Mouse (Mus musculus) monocyte, adult 2 months (primary cell): ENCODE measurements around the gene Hoxc11.

Source experiments
- DNase-seq, 2 experiments: peaks; one replicate each; pipeline ENCODE4 v3.0.0; 2022; ENCODE audit warnings: low spot score in 2 of 2, low read depth in 1 of 2

Gene Hoxc11

DNA sequence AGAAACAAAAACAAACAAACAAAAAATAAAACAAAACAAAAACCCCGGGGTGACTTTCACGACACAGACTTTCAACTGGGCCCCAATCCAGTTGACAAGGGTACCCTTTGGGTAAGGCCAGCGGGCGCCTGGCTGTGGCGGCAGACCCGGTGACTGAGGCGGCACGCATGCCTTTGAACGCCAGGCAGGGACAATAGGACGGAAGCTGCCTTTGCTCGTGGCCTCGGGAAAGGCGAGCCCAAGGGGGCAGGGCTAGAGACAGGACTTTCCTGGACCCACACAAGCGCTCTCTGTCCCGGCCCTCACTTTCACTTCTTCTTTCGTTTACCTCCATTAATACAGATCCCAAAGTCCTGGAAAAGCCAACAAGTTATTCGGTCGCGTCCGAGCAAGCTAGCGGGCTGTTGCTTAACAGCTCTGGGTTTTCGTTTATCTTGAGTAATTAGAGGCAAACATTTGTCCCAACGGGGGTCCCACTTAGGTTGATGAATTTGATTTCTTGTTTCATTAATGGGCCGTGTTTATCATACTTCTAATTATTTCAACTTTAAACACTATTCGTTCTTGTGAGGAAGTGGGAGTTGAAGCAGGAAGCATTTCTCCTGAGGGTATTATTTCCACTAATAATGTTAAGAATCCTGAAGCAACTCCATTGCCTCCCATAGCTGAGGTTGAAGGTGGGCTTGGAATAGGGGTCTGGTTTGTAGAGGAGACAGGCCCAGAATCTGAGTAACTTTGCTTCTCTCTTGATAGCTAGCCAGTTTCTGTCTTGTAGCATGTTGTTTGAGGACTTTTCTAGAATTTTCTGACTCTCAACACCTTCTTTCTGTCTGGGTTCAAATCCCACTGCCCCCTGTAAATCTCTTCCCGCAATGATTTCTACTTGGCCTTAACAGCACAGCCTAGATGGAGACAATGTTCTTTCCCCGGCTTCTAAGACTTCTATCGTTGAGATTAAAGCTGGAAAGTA is 9.7 kb downstream of the Hoxc11 start:
- no peak for DNase-seq

DNA sequence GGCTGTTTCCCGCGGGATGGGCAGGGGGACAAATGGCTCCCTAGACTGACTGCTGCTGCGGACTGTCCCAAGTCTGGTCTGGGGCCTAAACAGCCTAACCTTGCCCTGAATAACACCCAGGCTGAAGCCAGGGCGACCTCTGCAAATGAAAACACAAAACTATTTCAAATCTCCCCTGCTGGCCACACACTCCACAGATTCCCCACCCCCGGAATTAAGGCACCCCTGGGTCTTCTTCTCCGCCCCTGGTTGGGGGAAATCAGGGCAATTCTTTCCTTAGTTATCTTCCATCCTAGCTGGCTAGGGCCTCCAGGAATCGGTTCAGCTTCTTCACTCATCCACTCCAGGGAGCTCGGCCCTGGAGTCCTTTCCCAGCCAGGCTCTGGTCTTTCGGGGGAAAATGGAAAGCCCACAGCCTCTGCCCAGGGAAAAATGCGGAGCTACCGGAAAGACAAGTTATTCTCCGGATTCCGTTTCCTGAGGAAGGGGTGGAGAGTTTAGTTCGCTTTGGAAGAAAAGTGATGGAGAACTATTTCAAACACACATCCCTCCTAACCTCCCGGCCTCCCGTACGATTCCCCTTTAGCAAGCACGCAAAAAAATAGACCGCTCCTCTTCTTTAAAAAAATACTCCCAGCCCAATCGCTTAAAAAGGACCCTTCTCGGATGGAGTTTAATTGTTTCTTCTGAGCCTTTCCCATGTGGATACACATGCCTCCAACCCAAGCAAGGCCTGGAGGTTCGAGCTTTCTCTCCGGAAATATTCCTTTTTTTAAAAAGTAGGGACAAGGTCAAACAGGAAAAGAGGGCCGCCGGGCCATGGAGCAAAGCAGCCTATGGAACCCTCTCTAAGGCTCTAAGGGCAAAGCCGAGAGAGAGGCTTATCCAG is 11.0 kb downstream of the Hoxc11 start:
- no peak for DNase-seq

DNA sequence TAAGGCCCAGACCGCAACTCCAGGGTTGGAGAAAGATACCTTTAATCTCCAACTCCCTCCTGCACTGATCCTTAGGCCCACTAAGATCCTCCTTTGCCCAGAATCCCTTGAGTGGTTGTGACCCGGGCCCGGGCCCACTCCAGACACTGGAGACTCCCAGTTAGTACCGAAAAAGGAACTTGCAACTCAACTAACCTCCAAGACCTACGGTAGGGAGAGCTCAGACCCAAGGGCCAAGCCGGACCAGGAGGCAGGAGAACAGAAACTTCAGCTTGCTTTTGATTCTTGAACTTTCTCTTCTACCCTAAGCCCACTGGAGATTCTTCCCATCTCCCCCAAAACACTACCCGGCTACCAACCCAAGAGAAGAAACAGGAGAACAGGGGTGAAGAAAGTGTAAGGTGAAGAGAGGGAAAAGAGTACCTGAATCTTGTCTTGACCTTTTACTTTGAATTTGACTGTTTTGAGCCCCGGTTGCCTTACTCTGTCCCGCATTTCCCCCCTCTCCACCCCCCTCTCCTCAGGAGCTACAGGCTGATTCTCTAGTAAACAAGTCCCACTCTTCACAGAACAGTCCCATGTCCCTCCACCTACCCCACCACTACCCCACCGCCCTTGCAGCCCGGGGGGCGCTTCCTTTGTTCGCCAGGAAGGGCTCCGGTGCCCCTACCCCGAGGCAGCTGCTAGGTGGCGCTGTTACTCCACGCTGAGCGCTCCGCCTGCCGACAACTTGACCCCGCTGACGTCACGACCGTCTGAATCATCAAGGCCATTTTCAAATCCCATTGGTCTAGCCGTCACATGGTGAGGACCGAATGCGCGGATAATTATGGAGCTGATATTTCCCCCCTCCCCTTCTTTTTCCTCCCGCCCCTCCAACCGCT is 11.9 kb downstream of the Hoxc11 start:
- DNase-seq = peak; percentile 39 to 57

DNA sequence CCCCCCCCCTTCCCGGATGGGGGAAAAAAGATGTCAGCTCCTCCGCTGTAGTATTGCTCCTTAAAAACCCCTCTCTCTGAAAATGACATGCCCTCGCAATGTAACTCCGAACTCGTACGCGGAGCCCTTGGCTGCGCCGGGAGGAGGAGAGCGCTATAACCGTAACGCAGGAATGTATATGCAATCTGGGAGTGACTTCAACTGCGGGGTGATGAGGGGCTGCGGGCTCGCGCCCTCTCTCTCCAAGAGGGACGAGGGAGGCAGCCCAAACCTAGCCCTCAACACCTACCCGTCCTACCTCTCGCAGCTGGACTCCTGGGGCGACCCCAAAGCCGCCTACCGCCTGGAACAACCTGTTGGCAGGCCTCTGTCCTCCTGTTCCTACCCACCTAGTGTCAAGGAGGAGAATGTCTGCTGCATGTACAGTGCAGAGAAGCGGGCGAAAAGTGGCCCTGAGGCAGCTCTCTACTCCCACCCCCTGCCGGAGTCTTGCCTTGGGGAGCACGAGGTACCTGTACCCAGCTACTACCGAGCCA is 12.6 kb downstream of the Hoxc11 start, which contains the start of gene Hoxc10:
TSS of gene Hoxc10 (plus strand) at position 21 of the 536 bp plus-strand sequence.
- no peak for DNase-seq

DNA sequence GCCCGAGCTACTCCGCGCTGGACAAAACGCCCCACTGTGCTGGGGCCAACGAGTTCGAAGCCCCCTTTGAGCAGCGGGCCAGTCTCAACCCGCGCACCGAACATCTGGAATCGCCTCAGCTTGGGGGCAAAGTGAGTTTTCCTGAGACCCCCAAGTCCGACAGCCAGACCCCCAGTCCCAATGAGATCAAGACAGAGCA is 13.0 kb downstream of the Hoxc11 start, which contains the start of gene Hoxc5:
TSS of gene Hoxc5 (plus strand) at position 132 of the 199 bp plus-strand sequence.
- no peak for DNase-seq

DNA sequence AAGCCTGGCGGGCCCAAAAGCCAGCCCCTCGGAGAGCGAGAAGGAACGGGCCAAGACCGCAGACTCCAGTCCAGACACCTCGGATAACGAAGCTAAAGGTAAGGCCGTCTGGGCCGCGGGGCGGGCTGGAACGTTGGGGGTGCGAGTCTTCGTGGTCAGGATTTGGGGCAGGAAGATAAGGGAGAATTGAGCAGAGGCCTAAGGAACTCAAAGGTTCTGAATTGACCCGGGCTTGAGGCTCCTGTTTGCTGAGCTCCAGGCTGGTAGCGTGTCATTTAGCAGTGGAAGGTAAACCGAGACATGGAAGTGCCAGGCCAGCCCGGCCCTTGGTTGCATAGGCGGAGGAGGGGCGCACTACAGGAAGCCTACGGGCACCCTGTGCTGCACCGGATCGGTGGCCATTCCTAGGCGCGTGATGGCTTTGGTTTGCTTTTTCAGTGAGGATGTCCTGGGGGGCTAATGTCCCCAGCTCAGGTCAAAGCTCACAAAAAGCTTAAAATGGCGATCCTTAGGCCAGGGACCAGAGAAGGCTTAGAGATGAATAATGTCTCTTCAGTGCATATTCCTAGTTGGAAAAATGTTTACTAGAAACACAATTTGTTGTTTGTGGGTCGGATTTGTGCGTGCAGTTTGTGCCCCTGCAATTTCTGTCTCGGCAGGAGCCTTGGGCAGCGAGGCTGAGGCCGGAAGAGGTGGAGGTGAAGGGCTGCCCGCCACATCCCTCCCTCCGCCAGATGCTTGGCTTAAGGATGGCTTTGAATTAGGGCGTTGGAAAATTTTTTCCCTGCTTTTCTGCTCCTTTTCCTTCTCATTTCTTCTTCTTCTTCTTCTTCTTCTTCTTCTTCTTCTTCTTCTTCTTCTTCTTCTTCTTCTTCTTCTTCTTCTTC is 13.5 kb downstream of the Hoxc11 start:
- DNase-seq = no peak

DNA sequence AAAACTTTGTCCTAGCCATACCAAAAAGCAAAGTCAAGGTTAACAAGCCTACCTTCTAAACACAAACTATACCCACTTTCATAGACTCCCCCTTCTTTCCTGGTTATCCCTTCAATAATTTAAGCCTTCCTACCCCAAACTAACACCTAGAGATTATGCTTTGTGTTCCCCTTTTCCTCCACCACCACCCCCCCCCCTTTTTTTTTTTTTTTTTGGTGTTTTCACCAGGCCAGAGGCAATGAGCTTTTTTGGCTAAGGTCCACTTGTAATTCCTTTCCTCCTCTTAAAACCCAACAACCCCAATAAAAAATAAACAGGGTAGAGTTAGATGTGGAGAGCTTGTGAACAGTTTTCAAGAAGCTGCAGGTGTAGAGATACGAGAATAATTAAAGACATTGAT is 15.1 kb downstream of the Hoxc11 start:
- DNase-seq = no peak

DNA sequence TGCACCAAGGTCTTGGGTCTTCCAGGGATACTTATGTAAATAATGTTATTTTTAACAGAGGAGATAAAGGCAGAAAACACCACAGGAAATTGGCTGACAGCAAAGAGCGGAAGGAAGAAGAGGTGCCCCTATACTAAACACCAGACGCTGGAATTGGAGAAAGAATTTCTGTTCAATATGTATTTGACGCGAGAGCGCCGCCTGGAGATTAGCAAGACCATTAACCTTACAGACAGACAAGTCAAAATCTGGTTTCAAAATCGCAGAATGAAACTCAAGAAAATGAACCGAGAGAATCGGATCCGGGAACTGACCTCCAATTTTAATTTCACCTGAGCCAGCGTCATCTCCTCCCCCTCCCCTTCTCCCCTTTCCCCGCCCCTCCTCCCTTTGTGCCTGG is 16.5 kb downstream of the Hoxc11 start:
- no peak for DNase-seq

DNA sequence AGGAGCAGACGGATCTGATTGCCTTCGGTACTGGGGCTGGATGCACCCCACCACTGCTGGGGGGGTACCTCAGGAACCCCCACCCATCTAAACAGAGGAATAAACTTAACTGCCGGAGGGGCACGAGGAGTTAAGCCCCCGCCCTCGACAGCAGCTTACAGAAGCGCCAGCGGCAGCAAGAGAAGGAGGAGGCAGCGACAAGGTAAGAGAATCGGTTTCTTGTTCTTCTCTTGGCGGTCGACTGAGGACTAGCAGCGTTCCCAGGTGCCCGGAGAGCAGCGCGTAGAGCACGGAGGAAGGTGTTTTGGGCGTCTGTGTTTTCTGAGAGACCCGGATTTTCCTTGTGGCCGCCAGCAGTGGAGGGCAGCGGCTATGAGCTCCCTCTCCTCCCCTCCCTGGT is 18.0 kb downstream of the Hoxc11 start:
- DNase-seq = no peak

DNA sequence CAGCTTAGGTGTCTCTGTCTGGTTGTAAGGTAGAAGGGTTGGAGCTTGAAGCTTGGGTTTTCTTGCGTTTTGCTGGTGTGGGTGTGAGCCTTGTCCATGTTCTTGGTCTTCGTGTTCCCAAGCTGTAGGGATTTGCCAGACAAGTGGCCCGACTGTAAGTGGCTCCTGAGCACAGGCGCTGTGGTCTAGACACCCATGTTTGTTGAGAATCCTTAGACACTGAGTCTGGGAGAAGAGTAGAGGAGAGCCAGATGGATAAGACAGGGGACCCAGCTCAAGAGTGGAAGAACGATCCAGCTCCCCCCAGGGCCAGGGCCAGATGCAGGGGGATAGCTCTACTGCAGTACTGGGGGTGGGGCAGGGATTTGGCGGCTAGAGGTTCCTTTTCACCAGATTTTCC is 18.5 kb downstream of the Hoxc11 start:
- no peak for DNase-seq

DNA sequence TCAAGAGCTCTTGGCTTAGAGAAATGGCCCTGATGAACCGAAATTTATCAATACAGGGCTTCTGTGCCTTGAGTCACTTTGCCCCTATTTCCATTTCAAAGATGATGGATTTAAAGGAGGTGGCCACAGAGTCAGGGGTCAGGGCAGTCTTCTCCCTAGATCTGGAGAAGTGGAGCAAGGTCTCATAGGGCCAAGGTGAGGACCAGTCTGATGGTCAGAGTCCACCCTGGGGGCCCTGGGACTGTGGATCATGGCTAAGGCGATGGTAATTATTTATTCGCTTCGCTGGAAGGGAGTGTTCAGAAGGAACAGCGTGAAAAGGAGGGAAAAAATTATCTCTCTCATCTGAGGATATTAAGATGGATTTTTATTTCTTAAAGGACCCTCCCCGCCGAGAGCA is 20.8 kb downstream of the Hoxc11 start:
- DNase-seq = no peak

DNA sequence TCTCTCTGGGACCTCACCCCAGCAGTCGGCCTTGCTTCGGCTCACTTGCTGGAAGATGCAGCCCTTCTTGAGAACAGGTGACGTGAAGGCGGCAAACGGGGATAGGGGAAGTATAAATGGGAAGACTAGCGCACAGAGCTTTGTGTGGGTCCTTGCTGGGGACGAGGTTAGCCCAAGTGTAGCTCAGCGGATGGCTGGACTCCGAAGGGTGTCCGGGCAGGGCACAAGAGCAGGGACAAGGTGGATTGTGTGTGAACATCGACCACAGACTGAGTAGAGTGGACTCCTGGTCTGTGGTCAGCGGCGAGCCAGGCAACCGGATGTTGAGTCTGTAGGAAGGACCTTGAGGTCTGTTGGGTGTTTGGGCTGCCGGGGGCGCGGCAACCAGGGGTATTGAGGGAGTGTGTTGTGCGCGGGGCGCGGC is 21.5 kb downstream of the Hoxc11 start:
- DNase-seq = no peak

DNA sequence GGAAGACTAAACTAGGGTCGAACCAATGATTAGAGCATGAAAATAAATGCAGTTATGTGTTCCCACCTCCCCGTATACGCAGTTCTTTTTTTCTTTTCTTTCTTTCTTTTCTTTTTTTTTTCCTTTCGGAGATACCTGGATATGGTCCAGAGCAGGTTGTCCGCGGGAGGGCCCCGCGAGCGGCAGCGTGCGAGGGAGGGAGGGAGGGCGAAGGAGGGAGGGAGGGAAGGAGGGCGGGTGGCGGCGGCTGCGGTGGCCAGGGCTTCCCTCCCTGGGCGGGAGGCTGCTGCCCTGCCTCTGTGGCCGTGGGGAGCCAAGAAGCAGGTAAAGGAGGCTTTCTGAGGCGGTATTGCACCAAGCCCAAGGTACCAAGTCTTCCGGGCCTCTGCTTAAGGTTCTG is 21.9 kb downstream of the Hoxc11 start, which contains the start of gene Hoxc9:
TSS of gene Hoxc9 (plus strand) at position 269 of the 400 bp plus-strand sequence.
- DNase-seq = no peak

DNA sequence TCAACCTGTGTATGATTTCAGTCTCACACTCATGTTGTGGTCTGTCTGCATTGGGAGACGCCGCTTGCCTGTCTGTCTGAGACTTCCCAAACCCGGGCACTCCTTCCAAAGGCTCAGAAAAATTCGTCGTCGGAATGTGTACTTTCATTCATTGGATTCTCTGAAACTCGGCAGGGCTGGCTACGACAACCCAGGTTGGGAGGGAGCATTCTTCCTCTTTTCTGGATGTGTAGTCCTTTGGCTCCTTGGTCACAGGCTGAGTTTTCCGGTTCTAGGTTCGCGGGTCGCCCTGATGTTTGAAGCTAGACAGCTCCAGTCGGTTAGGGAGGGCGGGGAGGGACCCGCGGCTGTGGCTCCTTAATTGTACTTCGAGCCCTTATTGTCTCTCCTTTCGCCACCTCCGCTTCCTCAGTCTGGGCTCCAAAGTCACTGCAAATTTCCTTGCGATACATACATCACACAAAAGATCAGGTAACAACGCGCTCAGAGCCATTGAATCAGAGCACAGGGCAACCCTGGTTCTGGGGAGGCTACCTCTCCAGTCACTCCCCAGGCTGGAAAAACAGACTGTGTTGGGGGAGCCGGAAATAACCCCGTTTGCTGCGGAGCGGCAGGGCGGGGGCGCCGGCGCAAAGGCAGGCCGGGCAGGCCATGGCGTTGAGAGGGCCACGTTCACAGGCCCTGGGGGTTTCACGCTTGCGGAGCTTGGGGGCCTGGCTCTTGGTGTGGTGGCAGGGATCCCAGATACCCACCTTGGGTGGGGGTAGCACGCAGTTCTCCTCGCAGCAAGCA is 22.6 kb downstream of the Hoxc11 start:
- DNase-seq = no peak

DNA sequence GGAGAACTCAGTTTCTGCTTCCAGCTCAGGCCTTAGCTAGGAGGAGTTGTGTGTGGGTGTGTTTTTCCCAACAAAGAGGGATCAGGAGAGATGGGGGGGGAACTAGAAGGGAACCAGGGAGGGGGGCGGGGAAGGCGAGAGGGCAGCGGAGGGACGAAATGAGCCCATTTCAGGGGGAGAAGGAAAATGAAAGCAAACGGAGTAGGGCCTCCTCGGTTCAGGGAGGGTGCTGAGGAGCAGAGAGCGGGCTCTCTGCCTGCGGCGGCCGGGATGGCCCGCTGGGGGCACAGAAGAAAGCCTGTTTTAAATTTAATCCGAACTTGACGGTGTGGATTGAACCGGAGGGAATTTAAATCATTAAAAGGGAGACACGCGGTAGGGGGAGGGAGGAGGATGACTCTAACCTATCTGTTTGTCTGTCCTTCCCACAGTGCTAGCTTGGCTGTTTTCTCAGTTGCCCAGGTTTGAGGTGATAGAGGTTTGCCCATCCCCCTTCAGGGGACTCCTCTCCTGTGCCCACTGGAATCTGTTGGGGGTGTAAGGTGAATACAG is 23.3 kb downstream of the Hoxc11 start:
- DNase-seq = no peak

DNA sequence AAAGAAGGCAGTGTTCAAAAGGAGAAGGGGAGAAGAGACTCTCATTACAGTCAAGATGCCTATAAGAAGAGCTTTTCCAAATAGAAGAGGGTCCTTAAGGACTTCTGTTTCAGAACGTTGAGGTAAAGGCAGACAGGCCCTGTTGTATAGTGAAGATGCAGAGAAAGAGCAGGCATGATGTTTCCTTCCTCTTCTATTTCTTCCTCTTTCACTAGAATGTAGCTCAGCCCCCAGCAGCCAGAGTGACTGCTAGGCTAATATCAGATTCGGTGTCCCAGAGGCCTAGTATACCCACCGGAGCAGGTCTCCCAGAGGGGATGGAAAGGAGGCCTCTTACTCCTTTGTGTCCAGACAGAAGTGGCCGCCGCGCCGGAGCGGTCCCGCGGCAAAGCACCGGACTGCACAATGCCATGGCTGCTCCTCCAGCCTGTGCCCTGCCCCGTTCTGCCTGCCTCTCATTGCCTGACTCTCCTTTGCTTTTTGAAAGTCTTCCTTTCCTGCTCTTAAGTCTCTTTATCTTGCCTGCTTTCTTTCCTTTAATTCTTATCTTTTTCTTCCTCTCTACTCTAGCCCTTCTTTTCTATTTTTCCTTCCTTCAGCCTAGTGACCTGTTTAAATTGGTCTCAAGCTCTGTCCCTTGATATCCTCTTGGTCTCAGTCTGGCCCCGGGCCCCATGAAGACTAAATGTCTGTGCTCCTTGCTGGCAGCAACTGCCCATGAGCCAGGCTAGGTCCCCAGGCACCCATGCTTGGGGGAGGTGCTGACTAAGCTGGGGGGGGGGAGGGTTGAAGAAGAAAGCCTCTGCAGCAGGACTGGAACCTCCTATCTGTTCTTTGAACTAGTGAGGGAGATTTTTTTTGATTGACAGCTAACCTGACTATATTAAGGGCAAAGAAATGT is 24.6 kb downstream of the Hoxc11 start:
- DNase-seq = no peak

DNA sequence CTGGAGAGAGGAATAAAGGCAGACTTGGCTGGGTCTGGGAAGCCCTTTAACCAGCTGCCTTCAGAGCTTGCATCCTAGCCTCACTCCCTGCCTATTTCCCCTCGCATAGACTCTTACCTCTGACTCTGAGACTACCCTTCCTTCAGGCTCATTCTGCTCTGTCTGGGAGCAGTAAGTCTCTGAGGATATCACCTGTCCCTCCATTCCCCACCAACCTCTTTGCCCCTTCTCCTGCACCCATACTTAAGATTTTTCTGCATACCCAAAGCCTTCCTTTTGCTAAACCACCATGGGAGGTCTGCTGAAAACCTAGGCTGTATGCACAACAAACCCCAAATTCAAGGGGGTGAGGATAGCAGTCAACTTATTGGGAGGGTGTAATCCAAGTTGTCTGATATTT is 25.7 kb downstream of the Hoxc11 start:
- DNase-seq = no peak

DNA sequence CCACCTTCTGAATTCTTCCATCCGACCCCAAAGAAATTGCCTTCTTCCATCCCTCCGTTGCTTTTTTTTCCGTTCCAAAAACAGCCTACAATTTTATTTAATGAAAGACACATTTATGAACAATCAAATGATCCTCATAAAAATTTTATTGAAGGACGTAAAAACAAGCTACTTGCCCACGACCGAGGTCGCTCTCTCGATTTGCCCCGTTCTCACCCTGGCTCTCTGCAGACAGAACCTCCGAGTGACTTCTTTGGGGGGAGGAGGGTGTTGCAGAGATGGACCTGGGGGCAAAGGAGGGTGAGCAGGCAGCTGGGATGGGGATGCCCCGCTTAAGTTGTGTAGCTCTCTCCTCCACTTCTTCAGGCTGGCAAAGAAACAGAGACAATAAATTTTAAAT is 26.1 kb downstream of the Hoxc11 start:
- no peak for DNase-seq
